Mouse (Mus musculus): ENCODE measurements at regions not wholly inside any gene's neighbourhood (a gene's known extent, or its start where the extent isn't known, plus 50 kb on each side); places are given as distances from the start of the nearest gene placed in this dataset.
A peak's percentile ranks its signal among the peaks of the same experiment; 100 is the strongest.

- no peaks in the 10 kb centered on the region for H3K36me3 ChIP-seq (ENCODE audit: control insufficient read depth, insufficient read depth, low read length, poor library complexity, severe bottlenecking)
- no peaks in the 10 kb centered on the region for H3K9me3 ChIP-seq (ENCODE audit: control insufficient read depth, insufficient read depth, low read depth, low read length)
- H3K27ac ChIP-seq (ENCODE audit: insufficient read depth, low read depth, low read length, poor library complexity, severe bottlenecking): no peak overlapping the region
- DNase-seq (ENCODE audit: low read depth, low spot score): no peak
- TF ChIP-seq MAFK (IDR thresholded peaks at IDR 0.05; ENCODE audit: insufficient read depth, low read depth, low read length): no peak
- TF ChIP-seq ZC3H11A (IDR thresholded peaks at IDR 0.05; ENCODE audit: borderline replicate concordance, low read depth, low read length): no peak
- no peak for TF ChIP-seq ZNF384 (IDR thresholded peaks at IDR 0.05; ENCODE audit: low read depth, low read length)
- TF ChIP-seq CHD2 (IDR thresholded peaks at IDR 0.05; ENCODE audit: low read depth, low read length): no peak
- no peak for TF ChIP-seq HCFC1 (IDR thresholded peaks at IDR 0.05; ENCODE audit: borderline replicate concordance, insufficient read depth, low read length)
- no peak overlapping the region for H3K9ac ChIP-seq (ENCODE audit: insufficient read depth, low read depth, low read length, poor library complexity, severe bottlenecking)
- H3K4me3 ChIP-seq (ENCODE audit: insufficient read depth in 1 of 2, low read depth in 1 of 2, low read length in 2 of 2, poor library complexity in 1 of 2, severe bottlenecking in 1 of 2): no peak overlapping the region
- in situ Hi-C loops (cut with MboI; ENCODE audit: low sequenced_read_pairs in 2 of 2, unreplicated experiment in 2 of 2): no loop called here
- H3K4me1 ChIP-seq (ENCODE audit: control insufficient read depth in 2 of 2, insufficient read depth in 2 of 2, low read length in 2 of 2, poor library complexity in 1 of 2): no peaks in the 10 kb centered on the region
Observed at GRCm38 (mm10) chr13:107088198-107088597, 66.3 kb upstream of the Kif2a start.

GRCm38 (mm10) chr13:107087355-107087754 lies 65.4 kb upstream of the Kif2a start:
- H3K4me3 ChIP-seq (ENCODE audit: insufficient read depth in 1 of 2, low read depth in 1 of 2, low read length in 2 of 2, poor library complexity in 1 of 2, severe bottlenecking in 1 of 2): no peak overlapping the region
- DNase-seq (ENCODE audit: low read depth, low spot score): no peak
- no peaks in the 10 kb centered on the region for H3K36me3 ChIP-seq (ENCODE audit: control insufficient read depth, insufficient read depth, low read length, poor library complexity, severe bottlenecking)
- H3K4me1 ChIP-seq (ENCODE audit: control insufficient read depth in 2 of 2, insufficient read depth in 2 of 2, low read length in 2 of 2, poor library complexity in 1 of 2): no peaks in the 10 kb centered on the region
- H3K9me3 ChIP-seq (ENCODE audit: control insufficient read depth, insufficient read depth, low read depth, low read length): no peaks in the 10 kb centered on the region
- TF ChIP-seq HCFC1 (IDR thresholded peaks at IDR 0.05; ENCODE audit: borderline replicate concordance, insufficient read depth, low read length) (no peak), ZC3H11A (IDR thresholded peaks at IDR 0.05; ENCODE audit: borderline replicate concordance, low read depth, low read length) (no peak)
- no peak overlapping the region for H3K27ac ChIP-seq (ENCODE audit: insufficient read depth, low read depth, low read length, poor library complexity, severe bottlenecking)
- no peak overlapping the region for H3K9ac ChIP-seq (ENCODE audit: insufficient read depth, low read depth, low read length, poor library complexity, severe bottlenecking)
- in situ Hi-C loops (cut with MboI; ENCODE audit: low sequenced_read_pairs in 2 of 2, unreplicated experiment in 2 of 2): no loop called here

DNA sequence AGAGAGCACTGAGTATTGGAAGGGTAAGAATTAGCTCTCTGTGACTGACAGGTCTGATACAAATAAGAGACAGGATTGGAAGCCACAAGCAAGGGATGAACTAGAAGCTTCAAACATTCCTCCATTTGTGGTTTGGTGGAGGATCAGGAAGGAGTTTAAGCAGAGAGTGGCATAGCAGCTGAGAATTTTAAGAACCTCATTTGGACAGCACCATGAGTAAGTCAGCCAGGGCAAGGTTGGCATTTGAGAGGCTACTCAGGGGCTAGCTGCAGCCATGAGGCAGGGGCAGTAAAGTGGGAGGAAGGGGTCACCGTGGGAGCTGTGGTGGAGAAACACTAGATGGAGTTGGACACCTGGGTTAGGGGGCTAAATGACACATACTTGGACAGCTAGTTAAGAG lies 56.2 kb upstream of the Kif2a start:
- no peak overlapping the region for H3K9ac ChIP-seq (ENCODE audit: insufficient read depth, low read depth, low read length, poor library complexity, severe bottlenecking)
- in situ Hi-C loops (cut with MboI; ENCODE audit: low sequenced_read_pairs in 2 of 2, unreplicated experiment in 2 of 2): no loop called here
- H3K9me3 ChIP-seq (ENCODE audit: control insufficient read depth, insufficient read depth, low read depth, low read length): no peaks in the 10 kb centered on the region
- TF ChIP-seq HCFC1 (IDR thresholded peaks at IDR 0.05; ENCODE audit: borderline replicate concordance, insufficient read depth, low read length) (no peak), ZC3H11A (IDR thresholded peaks at IDR 0.05; ENCODE audit: borderline replicate concordance, low read depth, low read length) (no peak), ZNF384 (IDR thresholded peaks at IDR 0.05; ENCODE audit: low read depth, low read length) (no peak), CHD2 (IDR thresholded peaks at IDR 0.05; ENCODE audit: low read depth, low read length) (no peak), MAFK (IDR thresholded peaks at IDR 0.05; ENCODE audit: insufficient read depth, low read depth, low read length) (no peak)
- DNase-seq (ENCODE audit: low read depth, low spot score): no peak
- no peak overlapping the region for H3K4me3 ChIP-seq (ENCODE audit: insufficient read depth in 1 of 2, low read depth in 1 of 2, low read length in 2 of 2, poor library complexity in 1 of 2, severe bottlenecking in 1 of 2)
- H3K36me3 ChIP-seq (ENCODE audit: control insufficient read depth, insufficient read depth, low read length, poor library complexity, severe bottlenecking): no peaks in the 10 kb centered on the region
- peaks cover 0 to 2% of the 10 kb centered on the region in 2 experiments; a peak in 1 of 4 replicates for H3K4me1 ChIP-seq (ENCODE audit: control insufficient read depth in 2 of 2, insufficient read depth in 2 of 2, low read length in 2 of 2, poor library complexity in 1 of 2)
- no peak overlapping the region for H3K27ac ChIP-seq (ENCODE audit: insufficient read depth, low read depth, low read length, poor library complexity, severe bottlenecking)

- no peak overlapping the region for H3K27ac ChIP-seq (ENCODE audit: insufficient read depth, low read depth, low read length, poor library complexity, severe bottlenecking)
- peaks cover 0 to 2% of the 10 kb centered on the region in 2 experiments; a peak in 1 of 4 replicates for H3K4me1 ChIP-seq (ENCODE audit: control insufficient read depth in 2 of 2, insufficient read depth in 2 of 2, low read length in 2 of 2, poor library complexity in 1 of 2)
- no peaks in the 10 kb centered on the region for H3K9me3 ChIP-seq (ENCODE audit: control insufficient read depth, insufficient read depth, low read depth, low read length)
- no peak for DNase-seq (ENCODE audit: low read depth, low spot score)
- TF ChIP-seq MAFK (IDR thresholded peaks at IDR 0.05; ENCODE audit: insufficient read depth, low read depth, low read length) (no peak), CHD2 (IDR thresholded peaks at IDR 0.05; ENCODE audit: low read depth, low read length) (no peak), ZNF384 (IDR thresholded peaks at IDR 0.05; ENCODE audit: low read depth, low read length) (no peak), HCFC1 (IDR thresholded peaks at IDR 0.05; ENCODE audit: borderline replicate concordance, insufficient read depth, low read length) (no peak), ZC3H11A (IDR thresholded peaks at IDR 0.05; ENCODE audit: borderline replicate concordance, low read depth, low read length) (no peak)
- H3K36me3 ChIP-seq (ENCODE audit: control insufficient read depth, insufficient read depth, low read length, poor library complexity, severe bottlenecking): no peaks in the 10 kb centered on the region
- no peak overlapping the region for H3K9ac ChIP-seq (ENCODE audit: insufficient read depth, low read depth, low read length, poor library complexity, severe bottlenecking)
- no peak overlapping the region for H3K4me3 ChIP-seq (ENCODE audit: insufficient read depth in 1 of 2, low read depth in 1 of 2, low read length in 2 of 2, poor library complexity in 1 of 2, severe bottlenecking in 1 of 2)
- in situ Hi-C loops (cut with MboI; ENCODE audit: low sequenced_read_pairs in 2 of 2, unreplicated experiment in 2 of 2): no loop called here
Observed at GRCm38 (mm10) chr13:107074917-107075316, 53.0 kb upstream of the Kif2a start.

GRCm38 (mm10) chr13:107073039-107073620 lies 51.2 kb upstream of the Kif2a start:
- Histone ChIP-seq H3K9ac (ENCODE audit: insufficient read depth, low read depth, low read length, poor library complexity, severe bottlenecking) (peak overlapping the region; percentile 29; the same call in 1 of the 2 replicates), H3K4me3 (ENCODE audit: insufficient read depth in 1 of 2, low read depth in 1 of 2, low read length in 2 of 2, poor library complexity in 1 of 2, severe bottlenecking in 1 of 2) (0 out of 4 replicates have a peak overlapping the region, but pooled peaks of 1 of the 2 experiments have one; percentile 12), H3K9me3 (ENCODE audit: control insufficient read depth, insufficient read depth, low read depth, low read length) (no peaks in the 10 kb centered on the region), H3K27ac (ENCODE audit: insufficient read depth, low read depth, low read length, poor library complexity, severe bottlenecking) (no peak overlapping the region), H3K4me1 (ENCODE audit: control insufficient read depth in 2 of 2, insufficient read depth in 2 of 2, low read length in 2 of 2, poor library complexity in 1 of 2) (peaks cover 0 to 2% of the 10 kb centered on the region in 2 experiments; a peak in 1 of 4 replicates), H3K36me3 (ENCODE audit: control insufficient read depth, insufficient read depth, low read length, poor library complexity, severe bottlenecking) (no peaks in the 10 kb centered on the region)
- DNase-seq (ENCODE audit: low read depth, low spot score): peak; percentile 4
- no peak for TF ChIP-seq MAFK (IDR thresholded peaks at IDR 0.05; ENCODE audit: insufficient read depth, low read depth, low read length)
- TF ChIP-seq HCFC1 (IDR thresholded peaks at IDR 0.05; ENCODE audit: borderline replicate concordance, insufficient read depth, low read length): no peak
- TF ChIP-seq ZC3H11A (IDR thresholded peaks at IDR 0.05; ENCODE audit: borderline replicate concordance, low read depth, low read length): no peak
- no peak for TF ChIP-seq ZNF384 (IDR thresholded peaks at IDR 0.05; ENCODE audit: low read depth, low read length)
- TF ChIP-seq CHD2 (IDR thresholded peaks at IDR 0.05; ENCODE audit: low read depth, low read length): no peak
- in situ Hi-C loops (cut with MboI; ENCODE audit: low sequenced_read_pairs in 2 of 2, unreplicated experiment in 2 of 2): no loop called here
